Mouse (Mus musculus) kidney, postnatal 0 days (tissue): ENCODE data around the gene Agxt. TPM values are rescaled to one million over a fixed set of nuclear protein-coding genes. Genes with fewer than 3 reads are reported as not detected.
A peak's percentile ranks its signal among the peaks of the same experiment; 100 is the strongest.

Experiments
- ATAC-seq: fragments of 200-750 bp; cut with Nextera tagmentation; replicated peaks from 2 replicates; pipeline ENCODE4 v1.8.0; 2017; ENCODE audit warnings: low read depth, moderate number of reproducible peaks, moderate TSS enrichment, moderate library complexity; ENCODE audit not compliant: low FRiP score
- DNase-seq: peaks from one replicate; pipeline ENCODE4 v3.0.0-alpha.2; 2016; ENCODE audit warnings: low spot score
- H3K27ac ChIP-seq: fragments of 300-500 bp; sonication (generic); 2 replicates; pipeline ENCODE4 v1.5.1; 2014; ENCODE audit warnings: mild to moderate bottlenecking
- H3K27me3 ChIP-seq: fragments of 300-500 bp; sonication (generic); 2 replicates; pipeline ENCODE4 v1.6.1; 2014; ENCODE audit warnings: low read length, mixed read lengths; ENCODE audit not compliant: insufficient read depth
- H3K36me3 ChIP-seq: fragments of 300-500 bp; sonication (generic); 2 replicates; pipeline ENCODE4 v1.6.1; 2014; ENCODE audit warnings: low read length, mixed read lengths; ENCODE audit not compliant: insufficient read depth
- H3K4me1 ChIP-seq: fragments of 300-500 bp; sonication (generic); replicated peaks from 2 replicates; pipeline ENCODE4 v1.6.1; 2014; ENCODE audit warnings: antibody characterized with exemption, low read length, mixed read lengths; ENCODE audit not compliant: insufficient read depth
- H3K4me2 ChIP-seq: fragments of 300-500 bp; sonication (generic); 2 replicates; pipeline ENCODE4 v1.6.1; 2014; ENCODE audit warnings: mild to moderate bottlenecking, low read length, moderate library complexity, mixed read lengths
- H3K4me3 ChIP-seq: fragments of 300-500 bp; sonication (generic); replicated peaks from 2 replicates; pipeline ENCODE4 v1.5.1; 2014; ENCODE audit warnings: low read depth, low read length
- H3K9ac ChIP-seq: fragments of 300-500 bp; sonication (generic); 2 replicates; pipeline ENCODE4 v1.6.1; 2014; ENCODE audit warnings: low read depth, low read length
- H3K9me3 ChIP-seq: fragments of 300-500 bp; sonication (generic); replicated peaks from 2 replicates; pipeline ENCODE4 v1.6.1; 2016; ENCODE audit warnings: low read length, inconsistent platforms, mixed read lengths
- CTCF ChIP-seq: IDR thresholded peaks from 2 replicates; pipeline ENCODE4 v1.5.1; 2016; ENCODE audit warnings: antibody characterized with exemption, low read depth, mild to moderate bottlenecking, moderate library complexity
- WGBS: fragments of 180-500 bp; shearing (Covaris S2); extraction: QIAGEN DNeasy Blood & Tissue Kit; methylation state at CpG from one replicate; pipeline ENCODE4 v1.1.7; 2014; 5-methylcytosine and 5-hydroxymethylcytosine counted together
- polyA plus RNA-seq: library from polyadenylated mRNA; unstranded; fragments of >200 nt; fragmentation: Nextera tagmentation; extraction: Ambion mirVana; gene quantifications from 2 replicates; pipeline ENCODE4 v1.2.1, GENCODE M21; 2015

Agxt gene
- polyA plus RNA-seq, 1 experiment from 2014 or later: 0.33 TPM

- H3K36me3 ChIP-seq: no peaks in the 10 kb centered on the region
These were observed 32.3 kb upstream of the Agxt start for GRCm38 (mm10) chr1:93102700-93103099.

DNA sequence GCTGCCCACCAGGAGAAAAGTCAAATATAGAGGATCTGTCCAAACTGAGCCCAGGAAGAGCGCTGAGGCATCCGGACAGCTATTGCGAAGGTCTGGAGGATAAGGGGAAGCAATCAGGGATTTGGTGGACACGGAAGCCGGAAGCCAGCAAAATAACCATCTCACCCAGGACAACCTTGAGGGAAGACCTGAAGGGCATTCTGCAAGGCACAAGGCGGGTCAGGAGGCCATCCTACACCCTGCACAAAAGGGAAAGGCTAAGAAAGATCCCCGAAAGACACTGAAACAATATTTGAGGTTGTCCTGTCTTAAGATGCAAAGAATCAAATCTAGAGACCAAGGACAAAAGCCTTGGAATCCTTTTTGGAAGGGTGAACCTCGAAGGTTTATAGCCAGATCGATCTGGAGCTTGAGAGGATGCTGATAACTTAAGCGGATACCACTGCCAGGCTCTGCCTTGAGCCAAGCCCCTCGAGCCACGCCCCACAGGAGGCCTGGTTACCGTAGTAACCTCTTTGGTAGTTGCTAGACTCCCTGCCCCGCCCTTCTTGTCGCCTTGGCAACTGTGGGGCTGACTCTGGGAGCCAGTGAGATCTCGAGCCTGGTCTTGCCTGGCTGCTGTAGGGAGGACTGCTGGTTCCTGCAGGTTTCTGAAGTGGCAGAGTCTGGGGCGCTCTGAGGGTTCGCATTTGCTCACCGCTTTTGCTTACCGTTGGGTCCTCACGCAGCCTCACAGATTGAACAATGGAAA is 20.2 kb upstream of the Agxt start:
- H3K9me3 ChIP-seq: no peaks in the 10 kb centered on the region
- H3K4me3 ChIP-seq: peak overlapping the region; percentile 9; the same call in 1 of the 2 replicates
- H3K27me3 ChIP-seq: no peaks in the 10 kb centered on the region
- ATAC-seq: peak; percentile 97
- H3K27ac ChIP-seq: no peak overlapping the region
- peaks cover 5% of the 10 kb centered on the region; the same call in 1 of the 2 replicates for H3K4me1 ChIP-seq
- H3K9ac ChIP-seq: no peak overlapping the region
- no peaks in the 10 kb centered on the region for H3K36me3 ChIP-seq
- H3K4me2 ChIP-seq: peak overlapping the region; percentile 51
- peak; percentile 90 for DNase-seq
- 26% methylated on average over 21 of the region's 21 CpGs for WGBS
- TF ChIP-seq CTCF: no peak

More at GRCm38 (mm10) chr1:93102700-93103099, 32.3 kb upstream of the Agxt start:
- no peak for ATAC-seq
- no peak overlapping the region for H3K27ac ChIP-seq
- no peaks in the 10 kb centered on the region for H3K9me3 ChIP-seq
- no peak for DNase-seq
- H3K4me3 ChIP-seq: no peak overlapping the region
- peaks cover 20% of the 10 kb centered on the region for H3K27me3 ChIP-seq
- peaks cover 13% of the 10 kb centered on the region; the same call in 1 of the 2 replicates for H3K4me1 ChIP-seq
- TF ChIP-seq CTCF: no peak
- H3K4me2 ChIP-seq: no peak overlapping the region
- H3K9ac ChIP-seq: no peak overlapping the region
- 53% methylated on average over 7 of the region's 7 CpGs for WGBS

DNA sequence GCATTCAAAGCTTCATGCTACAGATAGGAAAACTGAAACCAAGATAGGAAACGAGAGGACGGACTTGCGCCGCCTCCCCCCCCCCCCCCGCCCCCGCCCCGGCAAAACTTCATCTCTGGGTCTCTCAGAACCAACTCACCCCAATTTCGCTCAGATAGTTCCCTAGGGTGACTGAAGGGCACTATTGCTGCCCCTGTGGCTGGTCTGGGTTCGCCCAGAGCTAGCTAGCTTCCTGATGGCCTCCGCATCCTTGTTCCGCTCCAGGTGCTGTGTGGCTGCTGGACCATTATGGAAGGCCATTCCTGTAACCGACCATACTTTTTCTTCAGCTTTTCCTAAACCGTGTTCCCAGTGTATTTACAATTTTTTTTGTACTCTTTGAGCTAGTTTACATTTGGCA is 19.6 kb upstream of the Agxt start:
- Histone ChIP-seq H3K4me3 (peak overlapping the region; percentile 9; the same call in 1 of the 2 replicates), H3K4me1 (peaks cover 5% of the 10 kb centered on the region; the same call in 1 of the 2 replicates), H3K9ac (no peak overlapping the region), H3K9me3 (no peaks in the 10 kb centered on the region), H3K36me3 (no peaks in the 10 kb centered on the region), H3K27ac (no peak overlapping the region), H3K4me2 (peak overlapping the region; percentile 51), H3K27me3 (no peaks in the 10 kb centered on the region)
- TF ChIP-seq CTCF: no peak
- ATAC-seq: no peak
- DNase-seq: no peak
- 20% methylated on average over 13 of the region's 13 CpGs for WGBS

DNA sequence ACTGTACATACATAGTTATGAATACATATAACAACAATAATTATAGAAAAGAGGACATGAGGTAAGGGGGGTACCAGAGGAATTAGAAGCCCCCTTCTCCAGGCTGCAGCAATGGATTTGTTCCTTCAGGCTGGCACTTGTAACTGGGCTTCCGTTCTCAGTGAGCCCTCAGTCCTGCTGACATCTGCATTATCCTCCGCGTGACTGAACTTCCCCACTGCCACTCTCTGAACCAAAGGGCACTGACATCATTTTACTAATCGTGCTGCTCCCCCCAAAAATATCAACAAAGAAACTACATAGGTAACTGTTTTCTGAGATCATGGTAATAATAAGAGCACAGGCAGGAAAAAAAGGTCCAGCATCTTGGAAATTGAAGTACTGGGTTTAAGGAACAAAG is 16.2 kb upstream of the Agxt start:
- no peaks in the 10 kb centered on the region for H3K27me3 ChIP-seq
- H3K9me3 ChIP-seq: no peaks in the 10 kb centered on the region
- H3K9ac ChIP-seq: no peak overlapping the region
- H3K4me2 ChIP-seq: no peak overlapping the region
- peaks cover 5% of the 10 kb centered on the region; the same call in 1 of the 2 replicates for H3K4me1 ChIP-seq
- no peaks in the 10 kb centered on the region for H3K36me3 ChIP-seq
- no peak overlapping the region for H3K4me3 ChIP-seq
- no peak for TF ChIP-seq CTCF
- no peak for DNase-seq
- WGBS: 44% methylated on average over 4 of the region's 4 CpGs
- no peak overlapping the region for H3K27ac ChIP-seq
- no peak for ATAC-seq

- ATAC-seq (no peak), DNase-seq (no peak)
- 82% methylated on average over 11 of the region's 11 CpGs for WGBS
- Histone ChIP-seq H3K9me3 (no peaks in the 10 kb centered on the region), H3K4me3 (no peak overlapping the region), H3K9ac (no peak overlapping the region), H3K27ac (no peak overlapping the region), H3K36me3 (no peaks in the 10 kb centered on the region), H3K4me2 (no peak overlapping the region), H3K27me3 (no peaks in the 10 kb centered on the region), H3K4me1 (no peaks in the 10 kb centered on the region)
- TF ChIP-seq CTCF: no peak
These were observed 11.7 kb upstream of the Agxt start for GRCm38 (mm10) chr1:93123179-93123854.

DNA sequence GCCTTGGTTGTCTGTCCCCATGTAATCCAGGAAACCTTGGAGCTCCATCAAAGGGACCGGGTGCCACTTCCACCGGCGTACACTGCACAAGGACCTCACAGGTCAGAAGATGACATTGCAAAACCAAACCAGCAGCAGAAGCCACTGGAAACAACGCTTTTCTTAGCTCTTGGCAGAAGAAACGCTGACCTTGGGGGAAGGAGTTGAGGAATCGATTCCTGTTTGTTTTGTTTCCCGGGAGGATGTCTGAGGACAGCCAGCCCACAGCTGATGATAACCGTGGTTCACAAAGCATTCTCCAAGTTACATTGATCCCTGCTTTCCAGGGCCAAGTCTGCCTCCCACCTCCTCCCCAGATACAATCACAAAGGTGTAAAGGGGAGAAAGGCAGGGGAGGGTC is 11.0 kb upstream of the Agxt start:
- Histone ChIP-seq H3K9ac (no peak overlapping the region), H3K27me3 (no peaks in the 10 kb centered on the region), H3K4me3 (no peak overlapping the region), H3K9me3 (no peaks in the 10 kb centered on the region), H3K36me3 (no peaks in the 10 kb centered on the region), H3K4me1 (no peaks in the 10 kb centered on the region), H3K4me2 (no peak overlapping the region), H3K27ac (no peak overlapping the region)
- no peak for TF ChIP-seq CTCF
- ATAC-seq (no peak), DNase-seq (no peak)
- 51% methylated on average over 8 of the region's 8 CpGs for WGBS
